Mouse (Mus musculus): ENCODE data around the gene 1700012P22Rik.

Gene 1700012P22Rik

DNA sequence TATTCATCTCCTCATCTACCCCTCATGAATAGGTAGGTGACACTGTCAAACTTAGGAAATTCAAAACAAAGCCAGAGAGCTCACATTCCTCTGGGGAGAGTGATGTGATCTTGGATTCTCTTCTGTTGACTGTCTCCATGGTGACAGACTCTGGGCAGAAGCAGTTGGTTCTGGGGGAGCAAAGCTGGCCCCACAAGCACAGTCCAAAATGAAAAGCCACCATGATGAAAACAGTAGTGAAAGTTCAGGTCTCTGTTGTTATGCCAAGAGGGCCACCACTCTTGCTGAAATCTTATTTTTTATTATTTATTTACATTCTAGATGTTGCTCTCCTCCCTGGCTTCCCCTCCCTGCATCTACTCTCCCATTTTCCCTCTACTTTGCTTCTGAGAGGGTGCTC, at the start of gene 1700012P22Rik:
TSS of gene 1700012P22Rik (minus strand) at position 101 of the 400 bp plus-strand sequence.
- no peak for DNase-seq

DNA sequence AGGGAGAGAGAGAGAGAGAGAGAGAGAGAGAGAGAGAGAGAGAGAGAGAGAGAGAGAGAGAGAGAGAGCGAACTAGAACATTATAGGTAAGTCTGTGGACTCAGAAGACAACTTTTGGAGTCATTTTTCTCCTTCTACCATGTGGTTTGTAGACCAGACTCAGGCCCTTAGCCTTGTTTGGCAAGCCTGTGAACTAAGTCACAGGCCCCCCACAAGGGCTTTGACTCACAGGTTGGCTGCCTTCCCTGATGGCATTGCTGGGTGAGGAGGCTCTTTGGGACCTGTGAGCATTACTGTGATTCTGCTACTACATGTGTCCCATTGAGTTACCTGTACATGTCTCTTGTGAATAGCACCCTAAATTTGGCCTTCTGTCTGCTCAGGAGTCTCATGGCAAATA, 29.5 kb upstream of the 1700012P22Rik start:
- DNase-seq, result no peak

- no peak for DNase-seq
These were observed 26.6 kb upstream of the 1700012P22Rik start for GRCm38 (mm10) chr4:144465206-144465605.

- DNase-seq, result no peak
These were observed 25.1 kb upstream of the 1700012P22Rik start, which contains the start of gene Aadacl3 for GRCm38 (mm10) chr4:144463656-144464055. Aadacl3 (minus strand) TSS chr4:144463756.

DNA sequence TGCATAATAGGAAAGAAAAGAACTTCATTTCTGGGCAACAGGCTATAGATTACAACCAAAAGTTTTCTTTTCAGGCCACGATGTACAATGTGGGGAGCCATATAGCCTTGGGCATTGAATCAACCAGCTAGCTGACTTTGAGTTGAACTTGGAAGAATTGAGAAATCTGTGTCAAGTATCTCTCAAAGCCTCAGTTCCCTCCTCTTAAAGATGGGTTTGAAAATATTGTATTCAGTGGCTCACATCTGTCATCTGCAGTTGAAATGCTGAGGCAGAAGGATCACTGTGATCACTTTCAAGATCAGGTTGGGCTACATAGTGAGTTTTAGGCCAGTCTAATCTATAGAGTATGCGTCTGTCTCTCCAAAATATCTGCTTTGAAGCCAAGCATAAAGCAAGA, 14.6 kb upstream of the 1700012P22Rik start, which contains the start of gene Gm9944:
TSS of gene Gm9944 (minus strand) at position 101 of the 400 bp plus-strand sequence.
- DNase-seq, result no peak

GRCm38 (mm10) chr4:144448546-144448945, 10.0 kb upstream of the 1700012P22Rik start:
- no peak for DNase-seq

DNA sequence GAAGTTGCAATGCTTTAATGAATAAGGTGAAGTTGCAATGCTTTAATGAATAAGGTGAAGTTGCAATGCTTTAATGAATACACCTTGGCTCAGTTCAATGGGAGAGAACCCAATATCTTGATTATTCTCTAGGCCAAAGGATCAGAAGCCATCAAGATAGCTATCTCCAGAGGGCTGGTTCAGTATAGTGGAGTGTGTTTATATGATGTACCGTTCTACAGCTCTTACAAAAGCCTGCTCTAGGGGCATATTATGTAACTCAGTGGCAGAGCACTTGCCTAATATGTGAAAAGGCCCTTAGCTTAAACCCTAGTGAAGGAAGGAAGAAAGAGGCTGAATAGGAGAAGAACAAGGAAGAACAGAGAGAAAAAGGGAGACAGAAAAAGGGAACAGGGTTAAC, 3.0 kb upstream of the 1700012P22Rik start:
- no peak for DNase-seq

DNA sequence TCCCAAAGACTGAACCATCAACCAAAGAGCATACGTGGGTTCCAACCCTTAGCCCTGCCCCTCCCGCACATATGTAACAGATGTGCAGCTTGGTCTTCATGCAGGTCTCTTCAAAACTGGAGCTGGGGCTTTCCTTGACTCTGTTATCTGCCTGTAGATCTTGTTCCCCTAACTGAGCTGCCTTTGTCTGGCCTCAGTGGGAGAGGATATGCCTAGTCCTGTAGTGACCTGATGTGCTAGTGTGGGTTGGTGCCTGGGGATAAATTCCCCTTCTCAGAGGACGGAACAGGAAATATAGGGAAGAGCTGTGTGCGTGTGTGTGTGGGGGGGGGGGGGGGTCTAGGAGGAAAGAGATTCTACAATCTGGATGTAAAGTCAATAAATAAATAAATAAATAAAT, 2.5 kb upstream of the 1700012P22Rik start:
- no peak for DNase-seq

- DNase-seq, result no peak
These were observed 5.4 kb downstream of the 1700012P22Rik start for GRCm38 (mm10) chr4:144433216-144433615.

DNA sequence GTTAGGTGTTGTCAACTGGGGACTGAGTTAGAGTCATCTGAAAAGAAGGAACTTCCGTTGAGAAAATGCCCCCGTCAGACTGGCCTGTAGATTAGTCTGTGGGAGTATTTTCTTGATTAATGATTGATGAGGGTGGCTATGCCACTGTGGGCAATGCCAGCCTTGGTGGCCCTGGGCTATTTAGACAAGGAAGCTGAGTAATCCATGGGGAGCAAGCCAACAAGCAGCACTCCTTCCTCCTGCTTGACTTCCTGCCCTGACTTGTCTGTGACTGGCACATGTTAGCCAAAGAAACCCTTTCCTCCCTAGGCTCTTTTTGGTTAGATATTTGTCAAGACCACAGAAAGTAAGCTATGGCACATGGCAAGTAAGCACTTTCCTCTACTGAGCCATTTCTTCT, 7.8 kb downstream of the 1700012P22Rik start:
- no peak for DNase-seq

- DNase-seq, result peak; percentile 4
These were observed 9.7 kb downstream of the 1700012P22Rik start for GRCm38 (mm10) chr4:144428868-144429267.

GRCm38 (mm10) chr4:144424590-144424989, 14.0 kb downstream of the 1700012P22Rik start:
- no peak for DNase-seq

- no peak for DNase-seq
These were observed 17.9 kb downstream of the 1700012P22Rik start for GRCm38 (mm10) chr4:144420644-144421043.

- DNase-seq, result no peak
These were observed 30.3 kb downstream of the 1700012P22Rik start, which contains the start of gene Pramef12 for GRCm38 (mm10) chr4:144408290-144408689. Pramef12 (minus strand) TSS chr4:144408464.

DNA sequence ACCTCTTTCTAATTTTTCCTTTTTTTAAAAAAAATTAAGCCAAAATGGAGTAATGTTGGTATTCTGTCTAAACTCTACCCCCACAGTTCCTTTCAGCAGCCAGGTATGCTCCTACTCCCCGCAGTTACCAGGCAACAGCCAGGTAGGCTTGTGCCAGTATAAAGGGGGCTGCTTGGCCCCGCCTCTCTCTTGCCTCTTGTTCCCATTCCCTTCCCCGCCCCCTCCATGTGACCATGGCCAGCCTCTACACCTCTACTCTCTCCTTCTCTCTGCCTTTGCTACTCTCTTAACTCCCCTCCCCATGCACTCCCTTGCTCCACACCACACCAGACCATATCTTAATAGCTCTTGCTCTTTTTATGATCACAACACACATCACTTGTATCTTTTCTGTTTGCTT, 32.3 kb downstream of the 1700012P22Rik start:
- DNase-seq, result no peak

DNA sequence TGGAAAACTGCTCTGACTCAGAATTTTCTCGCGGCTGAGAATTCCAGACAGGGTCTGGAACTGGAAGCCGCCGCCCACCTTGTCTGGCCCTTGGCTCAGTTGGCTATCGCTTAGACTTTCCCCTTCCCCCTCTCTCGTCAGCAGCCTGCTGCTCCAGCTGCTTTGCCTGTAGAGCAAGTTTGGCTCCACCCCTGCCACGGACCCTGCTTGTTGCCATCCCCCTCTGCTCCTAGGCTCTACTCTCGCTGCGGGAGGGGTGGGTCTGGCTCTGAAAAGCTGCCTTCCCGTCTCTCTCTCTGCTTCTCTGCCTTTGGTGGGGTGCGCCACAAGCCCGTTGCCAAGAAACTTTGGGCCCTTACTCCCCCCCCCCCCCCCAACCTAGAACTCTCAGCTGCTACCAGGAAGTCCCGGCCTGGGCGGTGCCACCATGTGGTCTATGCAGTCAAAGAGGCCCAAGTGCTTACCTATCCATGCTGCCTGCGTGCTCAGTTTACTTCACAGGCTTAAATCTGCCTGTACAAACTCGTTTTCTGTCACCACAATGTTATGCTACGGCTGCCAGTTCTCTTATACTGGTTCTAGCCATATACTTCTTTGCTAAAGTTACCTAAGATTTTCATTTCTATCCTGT, 34.0 kb downstream of the 1700012P22Rik start:
- DNase-seq, result no peak

GRCm38 (mm10) chr4:144402712-144403111, 35.9 kb downstream of the 1700012P22Rik start:
- DNase-seq, result no peak

- no peak for DNase-seq
These were observed 42.3 kb downstream of the 1700012P22Rik start for GRCm38 (mm10) chr4:144396316-144396715.

- no peak for DNase-seq
These were observed 60.7 kb downstream of the 1700012P22Rik start, which contains the start of gene Pramef20 for GRCm38 (mm10) chr4:144377911-144378310. Pramef20 (minus strand) TSS chr4:144377933.

All from right cerebral cortex, postnatal 14 days (tissue).